Mouse (Mus musculus): Measurements from ENCODE around the gene Mcidas.

GRCm38 (mm10) chr13:112997369-112997768, 3.7 kb downstream of the Mcidas start:
- TF ChIP-seq POLR2A (IDR thresholded peaks at IDR 0.05; ENCODE audit: control insufficient read depth, low read depth, low read length) (no peak), CTCF (IDR thresholded peaks at IDR 0.05; ENCODE audit: control insufficient read depth, insufficient read depth, insufficient replicate concordance, low read depth, low read length) (no peak)

All from testis, adult 2 months (tissue).